Mouse (Mus musculus) intestine, embryonic 15.5 days (tissue): ENCODE results near the gene Atp8a2. TPM values are rescaled to one million over a fixed set of nuclear protein-coding genes. Genes with fewer than 3 reads are reported as not detected.
"Not testable (repeated sequence)": the region's sequence is repeated elsewhere in the genome, so short reads cannot be mapped to it uniquely, and the experiment has no call there.

Source experiments
- ATAC-seq: fragments of 200-750 bp; cut with Nextera tagmentation; 2 replicates; pipeline ENCODE4 v1.8.0; 2017; ENCODE audit warnings: moderate TSS enrichment, moderate library complexity
- H3K27ac ChIP-seq: fragments of 300-500 bp; sonication (generic); 2 replicates; pipeline ENCODE4 v1.5.1; 2015; ENCODE audit warnings: mild to moderate bottlenecking, inconsistent platforms
- H3K27me3 ChIP-seq: fragments of 300-500 bp; sonication (generic); replicated peaks from 2 replicates; pipeline ENCODE4 v1.6.1; 2015; ENCODE audit warnings: inconsistent platforms
- H3K36me3 ChIP-seq: fragments of 300-500 bp; sonication (generic); 2 replicates; pipeline ENCODE4 v1.6.1; 2015; ENCODE audit warnings: inconsistent platforms
- H3K4me1 ChIP-seq: fragments of 300-500 bp; sonication (generic); replicated peaks from 2 replicates; pipeline ENCODE4 v1.6.1; 2015; ENCODE audit warnings: inconsistent platforms
- H3K4me2 ChIP-seq: fragments of 300-500 bp; sonication (generic); replicated peaks from 2 replicates; pipeline ENCODE4 v1.6.1; 2015; ENCODE audit warnings: mild to moderate bottlenecking, inconsistent platforms
- H3K4me3 ChIP-seq: fragments of 300-500 bp; sonication (generic); replicated peaks from 2 replicates; pipeline ENCODE4 v1.5.1; 2015; ENCODE audit warnings: inconsistent platforms
- H3K9ac ChIP-seq: fragments of 300-500 bp; sonication (generic); 2 replicates; pipeline ENCODE4 v1.6.1; 2015; ENCODE audit warnings: inconsistent platforms
- H3K9me3 ChIP-seq: fragments of 300-500 bp; sonication (generic); 2 replicates; pipeline ENCODE4 v1.6.1; 2016; ENCODE audit warnings: inconsistent platforms
- WGBS: fragments of 180-500 bp; shearing (Covaris S2); methylation state at CpG from one replicate; pipeline ENCODE4 v1.1.7; 2015; 5-methylcytosine and 5-hydroxymethylcytosine counted together
- polyA plus RNA-seq: library from polyadenylated mRNA; unstranded; fragments of >200 nt; fragmentation: Nextera tagmentation; extraction: Ambion mirVana; gene quantifications from 2 replicates; pipeline ENCODE4 v1.2.1, GENCODE M21; 2015

Gene Atp8a2
- polyA plus RNA-seq, 1 experiment from 2014 or later: 7.0 TPM

DNA sequence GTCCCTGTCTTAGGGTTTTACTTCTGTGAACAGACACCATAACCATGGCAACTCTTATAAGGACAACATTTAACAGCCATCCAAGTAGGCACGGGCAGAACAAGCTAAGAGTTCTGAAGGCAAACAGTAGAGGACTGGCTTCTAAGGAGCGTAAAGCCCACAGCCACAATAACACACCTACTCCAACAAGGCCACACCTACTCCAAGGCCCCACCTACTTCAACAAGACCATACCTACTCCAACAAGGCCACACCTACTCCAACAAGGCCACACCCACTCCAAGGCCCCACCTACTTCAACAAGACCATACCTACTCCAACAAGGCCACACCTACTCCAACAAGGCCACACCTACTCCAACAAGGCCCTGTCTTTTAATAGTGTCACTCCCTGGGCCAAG is 386.7 kb downstream of the Atp8a2 start:
- not testable (repeated sequence) for H3K9ac ChIP-seq

DNA sequence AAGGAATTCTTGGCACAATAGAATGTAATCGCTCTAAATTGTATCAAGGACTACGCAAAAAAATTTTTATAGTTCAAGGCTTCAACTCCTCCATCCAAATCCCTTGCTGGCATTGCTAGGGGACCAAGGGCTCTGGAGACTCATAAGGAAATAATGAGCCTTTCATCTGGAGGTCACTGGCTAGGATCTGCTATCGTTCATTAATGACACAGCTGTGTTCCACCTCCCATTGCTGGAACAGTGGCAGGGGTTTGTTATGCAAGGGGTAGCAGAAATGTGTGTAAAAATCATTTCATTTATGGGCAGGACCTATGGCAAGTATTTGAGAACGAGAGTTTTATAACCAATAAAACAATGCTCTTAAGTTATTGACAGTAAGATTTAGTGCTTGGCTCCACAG is 387.2 kb downstream of the Atp8a2 start:
- peaks cover 17% of the 10 kb centered on the region for H3K4me1 ChIP-seq
- 73% methylated on average over 4 of the region's 4 CpGs for WGBS
- H3K4me2 ChIP-seq: no peak overlapping the region
- H3K9ac ChIP-seq: no peak overlapping the region
- no peaks in the 10 kb centered on the region for H3K9me3 ChIP-seq
- no peak for ATAC-seq
- no peaks in the 10 kb centered on the region for H3K36me3 ChIP-seq
- no peak overlapping the region for H3K27ac ChIP-seq
- H3K27me3 ChIP-seq: no peaks in the 10 kb centered on the region
- H3K4me3 ChIP-seq: no peak overlapping the region

More for the DNA sequence above, 386.7 kb downstream of the Atp8a2 start:
- ATAC-seq, H3K9me3 ChIP-seq, H3K4me3 ChIP-seq, H3K36me3 ChIP-seq, H3K4me2 ChIP-seq, H3K27me3 ChIP-seq, H3K27ac ChIP-seq: not testable (repeated sequence)
- peaks cover 17% of the 10 kb centered on the region for H3K4me1 ChIP-seq
- 85% methylated on average over 2 of the region's 2 CpGs for WGBS

DNA sequence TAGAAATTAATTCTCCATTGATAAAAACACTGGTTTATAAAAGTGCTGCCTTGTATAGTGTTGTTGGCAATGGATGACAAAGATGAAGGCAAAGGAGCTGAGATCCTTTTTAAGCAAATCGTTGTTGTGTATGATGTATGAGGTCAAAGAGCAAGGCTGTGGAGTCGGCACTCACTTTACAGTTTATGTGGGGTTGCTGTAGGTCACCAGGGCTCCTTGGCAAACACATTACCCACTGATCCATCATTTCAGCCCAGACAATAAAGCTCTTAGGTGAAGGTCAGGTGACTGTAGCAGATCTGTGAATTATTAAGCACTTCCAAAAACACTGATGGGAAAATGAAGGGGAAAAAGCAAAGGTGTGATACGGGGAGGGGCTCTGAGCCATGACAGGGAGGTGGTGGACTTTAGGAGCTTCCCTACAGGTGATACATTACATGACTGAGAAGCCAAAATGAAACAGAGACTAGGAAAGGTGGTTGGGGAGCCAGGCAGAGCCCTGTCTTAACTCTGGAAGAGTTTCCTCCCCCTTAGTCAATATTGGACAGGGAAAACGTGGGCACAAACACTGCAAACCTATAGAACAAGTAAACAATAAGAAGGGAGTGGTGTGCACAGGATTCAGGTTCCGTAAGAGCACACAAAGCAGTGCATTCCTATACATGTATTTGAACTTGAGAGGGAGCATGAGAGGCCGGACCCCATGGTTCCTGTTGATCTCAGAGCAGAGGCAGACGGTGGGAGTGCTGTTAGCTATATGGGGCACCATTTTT is 389.3 kb downstream of the Atp8a2 start:
- no peak overlapping the region for H3K4me3 ChIP-seq
- no peaks in the 10 kb centered on the region for H3K27me3 ChIP-seq
- 53% methylated on average over 7 of the region's 7 CpGs for WGBS
- H3K4me1 ChIP-seq: peaks cover 17% of the 10 kb centered on the region
- ATAC-seq: peak; percentile 77
- H3K36me3 ChIP-seq: no peaks in the 10 kb centered on the region
- H3K9me3 ChIP-seq: no peaks in the 10 kb centered on the region
- H3K9ac ChIP-seq: no peak overlapping the region
- H3K27ac ChIP-seq: 0 out of 2 replicates have a peak overlapping the region, but pooled peaks have one; percentile 2
- no peak overlapping the region; the same call in 1 of the 2 replicates for H3K4me2 ChIP-seq

DNA sequence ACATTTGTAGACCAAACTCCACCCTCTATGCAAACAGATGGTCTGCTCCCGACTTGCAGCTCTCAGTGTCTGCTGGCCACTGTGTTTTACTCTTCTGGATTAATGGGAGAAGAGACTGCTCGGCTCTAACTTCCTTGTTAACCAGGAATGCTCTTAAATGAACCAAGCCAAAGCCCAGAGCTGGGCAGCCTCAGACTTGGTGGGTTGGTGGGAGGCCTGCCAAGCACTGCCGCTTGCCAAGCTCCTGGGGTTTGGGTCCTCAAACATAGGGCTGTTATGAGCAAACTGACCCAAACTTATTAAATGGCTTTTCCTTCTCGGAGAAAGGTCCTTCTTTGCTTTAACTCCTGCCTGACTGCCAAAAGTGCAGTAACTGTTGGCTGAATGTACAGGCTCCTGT is 390.1 kb downstream of the Atp8a2 start:
- H3K9me3 ChIP-seq: no peaks in the 10 kb centered on the region
- no peak overlapping the region for H3K9ac ChIP-seq
- H3K4me1 ChIP-seq: peaks cover 17% of the 10 kb centered on the region
- H3K27ac ChIP-seq: peak overlapping the region; percentile 59
- 19% methylated on average over 4 of the region's 4 CpGs for WGBS
- H3K4me2 ChIP-seq: no peak overlapping the region
- H3K4me3 ChIP-seq: no peak overlapping the region
- peak; percentile 15; the same call in 1 of the 2 replicates for ATAC-seq
- H3K36me3 ChIP-seq: no peaks in the 10 kb centered on the region
- H3K27me3 ChIP-seq: no peaks in the 10 kb centered on the region

DNA sequence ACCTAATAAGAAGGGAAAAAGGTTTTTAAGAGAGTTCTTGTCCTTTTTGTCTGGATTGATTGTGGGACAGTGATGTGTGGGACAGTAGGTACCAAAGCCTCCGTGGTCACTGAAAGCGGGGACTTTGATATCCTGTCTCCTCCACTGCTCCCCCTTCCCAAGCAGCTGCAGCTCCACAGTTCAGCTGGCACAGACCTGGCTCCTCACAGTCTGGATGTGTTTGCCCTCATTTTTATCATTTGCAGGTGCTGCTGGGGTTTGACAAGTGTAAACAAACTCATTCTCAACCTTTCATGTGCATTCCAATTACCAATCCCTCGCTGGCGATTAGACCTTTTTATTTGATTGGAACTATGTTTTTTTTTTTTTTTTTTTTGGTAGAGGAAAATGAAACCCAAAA is 390.8 kb downstream of the Atp8a2 start:
- WGBS: 31% methylated on average over 4 of the region's 4 CpGs
- no peak for ATAC-seq
- no peak overlapping the region for H3K27ac ChIP-seq

DNA sequence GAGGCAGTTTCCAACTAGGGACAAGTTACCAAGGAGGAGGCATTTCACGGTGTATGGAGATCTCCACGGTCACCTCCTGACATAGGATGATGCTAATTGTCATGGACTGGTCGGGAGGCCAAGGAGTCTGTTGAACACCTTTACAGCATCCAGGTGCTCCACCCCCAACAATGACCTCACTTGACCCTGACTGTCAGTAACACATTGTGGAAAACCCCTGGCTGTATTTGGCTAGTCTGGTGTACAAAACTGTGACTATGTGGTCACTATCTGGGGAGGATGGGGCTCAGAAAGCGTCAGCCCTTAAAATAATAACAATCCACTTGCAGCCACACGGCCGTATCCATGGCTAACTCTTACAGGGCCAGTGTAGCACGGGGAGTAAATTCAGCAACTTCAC is 391.3 kb downstream of the Atp8a2 start:
- H3K36me3 ChIP-seq: no peaks in the 10 kb centered on the region
- H3K9me3 ChIP-seq: no peaks in the 10 kb centered on the region
- H3K4me3 ChIP-seq: no peak overlapping the region
- H3K9ac ChIP-seq: no peak overlapping the region
- H3K4me1 ChIP-seq: peaks cover 17% of the 10 kb centered on the region
- WGBS: 40% methylated on average over 7 of the region's 7 CpGs
- H3K27ac ChIP-seq: no peak overlapping the region
- no peak overlapping the region for H3K4me2 ChIP-seq
- no peaks in the 10 kb centered on the region for H3K27me3 ChIP-seq
- no peak for ATAC-seq

More for the DNA sequence above, 390.8 kb downstream of the Atp8a2 start:
- Histone ChIP-seq H3K4me3 (no peak overlapping the region), H3K36me3 (no peaks in the 10 kb centered on the region), H3K27me3 (no peaks in the 10 kb centered on the region), H3K4me2 (no peak overlapping the region), H3K4me1 (peaks cover 17% of the 10 kb centered on the region), H3K9me3 (no peaks in the 10 kb centered on the region), H3K9ac (no peak overlapping the region)

DNA sequence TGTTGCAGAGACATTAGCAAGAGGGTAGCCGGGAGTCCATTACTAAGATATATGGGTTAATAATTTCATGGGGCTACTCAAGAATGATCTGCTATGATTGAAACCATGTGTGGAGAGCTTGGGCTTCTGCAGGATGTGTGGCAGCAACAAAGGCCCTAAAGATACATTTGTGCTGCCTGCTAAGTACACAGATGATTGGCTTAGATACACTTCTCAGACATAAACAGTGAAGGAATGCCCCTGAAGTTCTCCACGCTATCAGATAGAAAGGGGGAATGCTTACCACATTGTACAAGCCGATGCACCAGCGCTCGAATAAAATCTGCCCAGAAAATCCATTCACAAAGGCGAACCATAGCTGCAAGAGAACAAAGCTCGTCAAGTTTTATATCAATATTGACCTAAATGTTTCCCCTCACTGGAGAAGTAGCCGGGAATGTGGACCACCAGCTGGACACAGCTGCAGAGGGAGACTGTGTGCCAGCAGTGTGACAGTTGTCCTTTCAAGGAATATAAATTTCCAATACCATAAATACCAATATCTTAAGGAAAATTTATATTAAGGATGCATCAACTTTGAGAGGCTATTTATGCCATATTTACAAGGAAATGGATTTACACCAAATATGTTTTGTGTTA is 394.9 kb downstream of the Atp8a2 start:
- H3K9me3 ChIP-seq: no peaks in the 10 kb centered on the region

DNA sequence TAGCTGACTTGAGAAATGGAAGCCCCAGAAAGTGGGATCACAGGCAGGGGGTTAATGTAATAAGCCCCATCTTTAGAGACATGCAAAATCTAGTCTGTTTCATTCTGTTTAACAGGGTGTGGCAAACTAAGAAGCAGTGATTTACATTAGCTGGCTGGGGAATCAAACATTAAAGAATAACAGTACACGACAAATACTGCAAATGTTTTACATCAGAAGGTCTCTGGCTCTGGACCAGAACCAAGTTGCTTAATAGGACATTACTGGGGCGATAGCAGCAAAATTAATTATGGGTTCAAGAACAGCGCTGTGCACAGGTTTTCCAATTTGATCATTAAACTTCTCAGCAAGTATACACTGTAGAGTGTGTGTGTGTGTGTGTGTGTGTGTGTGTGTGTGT is 397.5 kb downstream of the Atp8a2 start:
- Histone ChIP-seq H3K4me3 (no peak overlapping the region), H3K9me3 (no peaks in the 10 kb centered on the region), H3K4me1 (no peaks in the 10 kb centered on the region), H3K27ac (no peak overlapping the region), H3K36me3 (no peaks in the 10 kb centered on the region), H3K27me3 (no peaks in the 10 kb centered on the region), H3K4me2 (no peak overlapping the region), H3K9ac (no peak overlapping the region)
- 57% methylated on average over 3 of the region's 3 CpGs for WGBS
- no peak for ATAC-seq

More for the DNA sequence above, 394.9 kb downstream of the Atp8a2 start:
- Histone ChIP-seq H3K27me3 (no peaks in the 10 kb centered on the region), H3K4me3 (no peak overlapping the region), H3K36me3 (no peaks in the 10 kb centered on the region), H3K9ac (no peak overlapping the region), H3K4me2 (no peak overlapping the region), H3K4me1 (peaks cover 10% of the 10 kb centered on the region), H3K27ac (peak overlapping the region; percentile 62; the same call in 1 of the 2 replicates)
- ATAC-seq: peak; percentile 62; the same call in 1 of the 2 replicates
- 41% methylated on average over 8 of the region's 8 CpGs for WGBS

DNA sequence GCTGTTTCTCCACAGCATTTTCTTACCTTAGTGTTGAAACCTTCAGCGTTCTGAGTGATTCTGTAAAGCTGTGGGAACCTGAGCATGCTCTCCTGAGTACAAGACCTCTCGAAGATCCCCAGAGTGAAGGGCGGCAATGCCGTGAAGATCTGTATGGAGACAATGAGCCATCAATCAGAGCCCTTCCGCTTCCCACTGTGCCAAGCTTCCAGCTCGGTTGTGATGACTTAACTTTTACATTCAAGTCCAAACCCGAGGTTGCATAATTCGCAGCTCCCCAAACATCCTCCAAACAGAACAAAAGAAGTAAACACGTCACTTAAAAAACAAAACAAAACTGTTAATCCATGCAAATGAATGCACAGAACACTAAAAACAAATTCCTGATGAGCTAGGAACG is 403.1 kb downstream of the Atp8a2 start:
- Histone ChIP-seq H3K9ac (no peak overlapping the region), H3K9me3 (no peaks in the 10 kb centered on the region), H3K4me1 (no peaks in the 10 kb centered on the region), H3K4me3 (no peak overlapping the region), H3K27ac (no peak overlapping the region), H3K36me3 (no peaks in the 10 kb centered on the region), H3K27me3 (no peaks in the 10 kb centered on the region), H3K4me2 (no peak overlapping the region)
- whole genome bisulfite sequencing: 69% methylated on average over 10 of the region's 10 CpGs
- ATAC-seq: no peak

DNA sequence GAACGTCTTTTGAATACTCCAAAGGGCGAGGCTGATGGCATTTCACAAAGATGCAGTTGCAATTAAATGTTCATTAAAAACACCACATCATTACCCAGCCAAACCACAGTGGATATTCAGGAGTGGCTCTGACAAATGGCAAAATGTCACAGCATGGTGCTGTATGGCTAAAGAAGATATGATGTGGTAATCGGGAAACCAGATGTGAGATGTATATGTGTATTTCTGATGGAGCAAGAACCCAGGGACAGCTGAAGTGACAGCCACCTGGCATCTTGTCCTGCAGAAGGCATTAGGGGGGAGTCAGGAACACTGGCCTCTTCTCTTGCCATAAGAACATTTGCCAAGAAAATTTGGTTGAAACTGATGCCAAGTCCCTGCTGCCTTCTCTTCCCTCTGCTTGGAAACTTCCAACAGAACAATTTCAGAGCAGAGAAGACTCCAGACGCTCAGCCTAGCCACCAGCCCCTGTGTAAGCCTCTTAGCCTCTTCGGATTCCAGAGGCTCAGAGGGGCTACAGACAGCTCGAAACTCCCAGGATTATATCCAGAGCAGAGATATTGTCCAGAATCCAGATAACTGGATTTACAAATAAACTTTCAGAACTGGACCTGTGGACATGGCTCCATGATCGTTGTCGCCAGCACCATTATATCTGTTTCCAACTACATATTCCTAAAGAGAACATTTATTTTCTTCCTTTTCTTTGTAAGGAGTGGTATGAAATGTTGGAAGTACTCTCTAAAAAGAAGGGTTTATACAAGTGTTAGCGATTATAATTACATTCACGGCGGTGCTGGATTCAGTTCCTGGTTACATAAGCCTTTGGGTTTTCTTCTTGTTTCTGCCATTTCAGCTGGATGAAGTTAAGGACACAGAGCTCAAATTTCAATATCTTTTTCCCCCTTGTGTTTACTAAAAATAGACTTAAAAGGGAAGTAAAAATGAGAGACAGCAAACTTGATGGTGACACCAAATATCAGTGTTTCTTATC is 413.3 kb downstream of the Atp8a2 start:
- 79% methylated on average over 11 of the region's 11 CpGs for WGBS
- no peaks in the 10 kb centered on the region for H3K9me3 ChIP-seq
- H3K27me3 ChIP-seq: no peaks in the 10 kb centered on the region
- no peak overlapping the region for H3K4me3 ChIP-seq
- H3K36me3 ChIP-seq: no peaks in the 10 kb centered on the region
- no peak for ATAC-seq
- H3K4me1 ChIP-seq: no peaks in the 10 kb centered on the region
- H3K9ac ChIP-seq: no peak overlapping the region
- H3K4me2 ChIP-seq: no peak overlapping the region
- no peak overlapping the region for H3K27ac ChIP-seq

DNA sequence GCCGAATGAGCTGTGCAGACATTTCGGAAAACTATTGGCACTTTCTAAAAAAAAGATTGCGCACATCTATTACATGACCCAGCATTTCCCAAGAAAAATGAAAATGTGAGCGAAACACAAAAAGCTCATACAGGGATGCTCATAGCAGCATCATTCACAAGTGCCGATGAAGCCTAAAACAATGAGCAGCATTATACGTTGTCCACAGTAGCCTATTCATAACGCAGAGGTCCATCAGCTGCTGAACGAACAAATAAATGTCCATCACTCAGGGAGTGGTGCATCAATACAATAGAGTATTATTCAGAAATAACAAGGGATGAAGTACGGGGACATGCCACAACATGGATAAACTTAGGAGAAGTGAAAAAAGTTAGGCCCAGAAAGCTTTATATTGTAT is 416.6 kb downstream of the Atp8a2 start:
- Histone ChIP-seq H3K27ac (no peak overlapping the region), H3K36me3 (no peaks in the 10 kb centered on the region), H3K4me3 (no peak overlapping the region), H3K4me2 (no peak overlapping the region), H3K9ac (no peak overlapping the region), H3K9me3 (no peaks in the 10 kb centered on the region), H3K4me1 (no peaks in the 10 kb centered on the region), H3K27me3 (no peaks in the 10 kb centered on the region)
- 83% methylated on average over 9 of the region's 9 CpGs for WGBS
- ATAC-seq: 0 out of 2 replicates have a peak, but pooled peaks have one; percentile 20

DNA sequence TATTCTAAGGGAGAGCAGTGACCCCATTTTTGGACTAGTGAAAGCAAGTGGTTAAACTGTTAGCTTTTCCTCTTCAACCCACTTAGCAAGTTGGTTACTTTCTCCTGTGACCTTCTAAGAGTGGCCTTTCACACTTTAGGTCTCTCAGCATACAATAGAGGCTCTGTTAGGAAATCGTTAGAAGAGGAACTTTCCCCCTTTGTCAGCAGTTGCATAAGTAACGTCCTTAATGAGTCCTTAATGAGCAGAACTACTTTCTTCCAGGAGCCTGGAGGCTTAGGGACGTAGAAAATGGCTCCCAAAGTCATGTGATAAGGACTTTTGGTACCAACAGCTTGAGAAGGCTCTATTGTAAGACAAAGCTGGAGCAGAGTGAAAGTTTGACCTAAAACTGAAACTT is 434.8 kb downstream of the Atp8a2 start:
- no peak overlapping the region for H3K27ac ChIP-seq
- H3K27me3 ChIP-seq: no peaks in the 10 kb centered on the region
- peaks cover 11% of the 10 kb centered on the region; the same call in 1 of the 2 replicates for H3K4me1 ChIP-seq
- 70% methylated on average over 3 of the region's 3 CpGs for WGBS
- H3K4me3 ChIP-seq: no peak overlapping the region
- ATAC-seq: no peak
- H3K36me3 ChIP-seq: no peaks in the 10 kb centered on the region
- no peaks in the 10 kb centered on the region for H3K9me3 ChIP-seq
- H3K4me2 ChIP-seq: no peak overlapping the region
- no peak overlapping the region for H3K9ac ChIP-seq
